ENCODE assay signal across 22 mouse cellular contexts in genomic region chr4:48749566-48749965, GRCm38 (mm10).
DNase-seq lines count a peak whose midpoint lies in the region; ATAC-seq and TF ChIP-seq lines count a peak whose summit lies in the region.
"Had no signal": no experiment of that assay in that cellular context is flagged by ENCODE, and none has a peak within 500 bp of the region (broad histone marks: within the 10 kb centered on the region; RNA-seq: fewer than 3 reads in every experiment).

No protein-coding gene starts in this region.

- H3K36me3 ChIP-seq in lung, embryonic 14.5 days (ENCODE audit: insufficient read depth) = no peaks in the 10 kb centered on the region
- H3K36me3 ChIP-seq: embryonic facial prominence, embryonic 12.5 days; embryonic facial prominence, embryonic 15.5 days; heart, embryonic 10.5 days; heart, embryonic 13.5 days; hindbrain, embryonic 12.5 days had no signal

- WGBS in lung, embryonic 14.5 days = 54% methylated on average over 7 of the region's 7 CpGs
- WGBS in lung, adult 2 months = 42% methylated on average over 7 of the region's 7 CpGs

- no peak for TF ChIP-seq POLR2A in lung, adult 2 months (IDR thresholded peaks at IDR 0.05; ENCODE audit: borderline replicate concordance, extremely low read depth, low read depth, low read length)
- TF ChIP-seq POLR2A in brain, embryonic 14.5 days (IDR thresholded peaks at IDR 0.05; ENCODE audit: borderline replicate concordance, extremely low read depth, insufficient read depth, insufficient read length, poor library complexity, severe bottlenecking) = no peak

- DNase-seq in lung, embryonic 14.5 days = peak; percentile 24
- no peak for DNase-seq in lung, adult 2 months
- DNase-seq in brain, adult 2 months (ENCODE audit: low read depth, low spot score) = peak; percentile 15
- peak; percentile 43 for DNase-seq in brain, embryonic 14.5 days (ENCODE audit: low read depth)
- DNase-seq in lung, postnatal 25 days (ENCODE audit: low spot score) = peak; percentile 12
- DNase-seq in layer of hippocampus, adult 9-10 months (ENCODE audit: low spot score) = no peak
- no peak for DNase-seq in retina, postnatal 1 day
- DNase-seq: adrenal gland, adult 2 months; cerebellum, adult 18-20 months; cerebellum, adult 9-10 months; cerebellum, postnatal 14 days; gastrocnemius, postnatal 25 days; heart, adult 2 months had no signal

- no peak overlapping the region for H3K4me3 ChIP-seq in lung, embryonic 14.5 days (ENCODE audit: low read depth, low read length)
- H3K4me3 ChIP-seq in lung, adult 2 months (replicated peaks; ENCODE audit: extremely low read depth, low read depth, low read length) = no peak overlapping the region
- H3K4me3 ChIP-seq: embryonic facial prominence, embryonic 12.5 days; embryonic facial prominence, embryonic 15.5 days; heart, adult 2 months; heart, embryonic 10.5 days; heart, embryonic 13.5 days; hindbrain, embryonic 12.5 days had no signal

- H3K27ac ChIP-seq in lung, embryonic 14.5 days (ENCODE audit: low read depth) = 0 out of 2 replicates have a peak overlapping the region, but pooled peaks have one; percentile 8
- H3K27ac ChIP-seq: embryonic facial prominence, embryonic 12.5 days; embryonic facial prominence, embryonic 15.5 days; heart, adult 2 months; heart, embryonic 10.5 days; heart, embryonic 13.5 days; hindbrain, embryonic 12.5 days had no signal

- no peaks in the 10 kb centered on the region for H3K4me1 ChIP-seq in lung, embryonic 14.5 days (ENCODE audit: insufficient read depth)
- H3K4me1 ChIP-seq in lung, adult 2 months (ENCODE audit: control insufficient read depth, insufficient read depth, low read length) = peaks cover 5% of the 10 kb centered on the region; the same call in 1 of the 2 replicates
- H3K4me1 ChIP-seq: embryonic facial prominence, embryonic 12.5 days had no signal

- H3K4me2 ChIP-seq in lung, embryonic 14.5 days = no peak overlapping the region
- H3K4me2 ChIP-seq: embryonic facial prominence, embryonic 12.5 days; embryonic facial prominence, embryonic 15.5 days; heart, embryonic 13.5 days; hindbrain, embryonic 12.5 days had no signal

- no peak for TF ChIP-seq CTCF in lung, embryonic 14.5 days (IDR thresholded peaks at IDR 0.05; ENCODE audit: low read depth)
- TF ChIP-seq CTCF in lung, adult 2 months (IDR thresholded peaks at IDR 0.05; ENCODE audit: insufficient read depth, low read length) = no peak
- no peak for TF ChIP-seq CTCF in brain, embryonic 14.5 days (IDR thresholded peaks at IDR 0.05; ENCODE audit: borderline replicate concordance, extremely low read depth, insufficient read depth, insufficient read length)

- ATAC-seq in lung, embryonic 14.5 days (ENCODE audit: insufficient read depth) = no peak
- ATAC-seq: CD4-positive, CD25-positive, alpha-beta regulatory T cell, adult 4 months; forebrain, embryonic 14.5 days; forebrain, postnatal 0 days; hindbrain, embryonic 16.5 days had no signal

- H3K9ac ChIP-seq in lung, embryonic 14.5 days = no peak overlapping the region
- H3K9ac ChIP-seq: embryonic facial prominence, embryonic 12.5 days; embryonic facial prominence, embryonic 15.5 days; forebrain, postnatal 0 days; heart, embryonic 13.5 days; hindbrain, embryonic 12.5 days had no signal

- no peaks in the 10 kb centered on the region for H3K9me3 ChIP-seq in lung, embryonic 14.5 days (ENCODE audit: low read depth, low read length)
- H3K9me3 ChIP-seq: embryonic facial prominence, embryonic 12.5 days; embryonic facial prominence, embryonic 15.5 days; heart, embryonic 10.5 days; hindbrain, embryonic 12.5 days had no signal

- no peaks in the 10 kb centered on the region for H3K27me3 ChIP-seq in lung, embryonic 14.5 days (ENCODE audit: insufficient read depth, low read length)
- H3K27me3 ChIP-seq: embryonic facial prominence, embryonic 12.5 days; embryonic facial prominence, embryonic 15.5 days; hindbrain, embryonic 12.5 days had no signal

Comparison
In these comparisons a context has a peak if more than half of its experiments do, and no peak if none do; other contexts are left out.
1. DNase-seq: peak in lung, embryonic 14.5 days (single experiment), brain, adult 2 months (single experiment), brain, embryonic 14.5 days (single experiment) and lung, postnatal 25 days (single experiment); none in lung, adult 2 months (single experiment), layer of hippocampus, adult 9-10 months (single experiment) and retina, postnatal 1 day (single experiment).